Mouse (Mus musculus): ENCODE data around the gene Fam221b.

Fam221b gene

DNA sequence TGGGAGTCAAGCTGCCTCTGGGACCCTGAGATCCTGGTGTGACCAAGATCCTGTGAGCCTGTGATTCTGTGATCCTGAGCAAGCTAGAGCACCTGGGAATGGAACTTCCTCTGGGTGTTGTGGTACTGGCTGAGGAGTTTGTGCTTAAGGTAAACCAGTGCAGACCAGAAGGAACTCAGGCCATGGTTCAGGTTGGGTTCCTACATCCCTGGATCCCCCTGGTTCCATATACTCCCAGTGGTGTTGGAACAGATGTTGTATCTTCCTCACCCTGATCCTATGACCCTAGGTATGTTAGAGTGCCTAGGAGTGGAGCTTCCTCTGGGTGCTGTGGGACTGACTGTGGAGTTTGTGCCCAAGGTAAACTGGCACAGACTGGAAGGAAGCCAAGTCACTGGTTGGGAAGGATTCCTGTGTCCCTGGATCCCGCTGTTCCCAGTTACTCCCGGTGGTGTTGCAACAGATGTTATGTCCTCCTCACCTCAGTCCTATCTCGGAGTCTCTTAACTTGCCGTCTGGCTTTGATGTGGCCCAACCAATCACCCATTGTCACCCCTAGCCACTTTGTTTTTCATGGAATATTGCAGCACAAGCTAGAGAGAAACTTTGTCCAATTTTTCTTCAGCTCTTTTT, 48.7 kb downstream of the Fam221b start:
- in situ Hi-C loops (cut with MseI, MboI), result loop anchor here (10.0 kb wide), 1 partner anchor 95 kb away; the partner anchor contains the start of gene Olfr71 (in 2 of the 2)

DNA sequence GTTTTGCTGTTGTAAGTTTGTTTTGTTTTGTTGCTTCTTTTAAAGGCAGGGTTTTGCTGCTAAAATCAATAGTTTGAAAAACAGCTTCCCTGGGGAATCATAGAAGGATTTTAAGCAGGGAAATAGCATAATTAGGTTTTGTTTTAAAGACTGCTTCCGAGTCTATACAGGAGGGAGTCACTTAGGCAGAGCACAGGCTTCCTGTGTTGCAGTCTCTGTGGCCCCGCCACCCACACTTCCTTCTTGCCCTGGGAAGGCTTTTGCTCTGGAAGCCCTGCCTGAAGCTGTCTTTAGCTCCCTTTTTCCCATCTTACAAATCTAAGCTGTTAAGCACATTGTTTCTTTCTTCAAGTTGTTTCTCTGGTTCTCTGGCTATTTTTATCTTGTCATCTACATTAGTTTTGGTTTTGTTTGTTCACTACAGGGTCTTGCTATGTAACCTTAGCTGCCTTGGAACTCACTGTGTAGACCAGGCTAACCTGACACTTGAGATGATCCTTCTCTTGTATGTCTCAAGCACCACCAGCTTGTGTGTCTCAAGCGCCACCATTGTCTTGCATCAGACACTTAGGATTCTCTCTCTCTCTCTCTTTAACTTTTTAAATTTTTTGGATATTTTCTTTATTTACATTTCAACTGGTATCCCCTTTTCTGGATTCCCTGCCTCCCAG, 55.8 kb downstream of the Fam221b start:
- in situ Hi-C loops (cut with MseI, MboI), result no loop called here

DNA sequence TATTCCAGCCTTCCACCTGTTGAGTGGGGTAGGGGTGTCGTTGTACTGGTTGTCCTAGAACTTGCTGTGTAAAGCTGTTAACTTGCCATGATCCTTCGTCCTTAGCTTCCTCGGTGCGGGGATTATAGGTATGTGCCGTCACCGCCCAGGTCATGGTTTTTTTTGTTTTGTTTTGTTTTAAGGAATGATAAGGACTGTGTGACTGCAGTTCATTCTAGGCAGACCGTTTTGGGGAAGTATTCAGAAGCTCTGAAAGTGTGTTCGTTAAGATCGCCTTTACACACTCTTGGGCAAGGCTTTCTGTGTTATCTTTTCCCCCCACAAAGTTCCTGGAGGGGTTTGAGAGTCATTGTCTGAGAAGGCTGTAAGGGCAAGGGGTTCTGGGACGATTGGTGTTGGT, 56.4 kb downstream of the Fam221b start:
- in situ Hi-C loops (cut with MseI, MboI), result no loop called here

Measured in mouse trophoblast stem cell (cell line).